Mouse (Mus musculus) bone marrow macrophage, adult 2 months (primary cell): Measurements from ENCODE around the gene Tmem168.

Experiments
- CTCF ChIP-seq: IDR thresholded peaks from 2 replicates; pipeline ENCODE4 v1.5.1; 2012; ENCODE audit warnings: low read depth, mild to moderate bottlenecking, low read length, moderate library complexity
- POLR2A ChIP-seq: IDR thresholded peaks from 2 replicates; pipeline ENCODE4 v1.6.1; 2012; ENCODE audit warnings: mild to moderate bottlenecking, low read depth, low read length, borderline replicate concordance

DNA sequence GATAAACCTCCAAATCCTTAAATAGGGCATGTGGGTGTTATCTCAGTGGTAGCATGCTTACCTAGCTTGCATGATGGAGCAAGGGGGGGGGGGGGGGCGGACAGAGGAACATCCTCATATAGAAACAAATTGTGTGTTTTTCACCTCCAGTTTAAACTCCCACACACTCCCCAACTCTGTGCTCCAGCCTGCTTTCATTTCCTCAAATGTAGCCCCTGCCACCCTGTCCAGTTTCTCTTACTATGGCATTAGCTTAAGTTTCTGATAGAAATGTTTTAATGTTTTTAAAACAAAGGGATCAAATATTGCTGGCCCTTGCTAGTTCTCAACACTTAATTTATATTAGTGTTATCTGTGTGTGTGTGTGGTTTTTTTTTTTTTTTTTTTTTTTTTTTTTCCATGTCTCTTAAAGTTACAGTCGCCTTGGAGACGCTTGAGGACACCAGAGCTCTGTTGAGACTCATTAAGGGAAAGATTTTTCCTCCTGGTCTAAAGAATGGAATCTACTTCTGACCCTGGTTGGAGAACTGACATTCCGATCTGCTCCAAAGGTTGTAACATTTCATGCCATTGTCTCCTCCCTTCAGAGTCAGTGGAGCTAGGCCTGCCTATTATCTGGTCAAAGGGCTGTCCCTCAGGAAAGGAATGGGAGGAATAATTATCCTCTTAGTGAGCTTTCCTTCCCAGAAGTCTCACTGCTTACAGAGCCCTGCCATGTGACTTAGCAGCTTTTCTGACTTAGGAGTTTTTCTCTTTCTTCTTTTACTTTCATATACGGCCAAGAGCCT is 1.6 kb upstream of the Tmem168 start:
- TF ChIP-seq CTCF, result no peak
- TF ChIP-seq POLR2A, result no peak
